In the genomic region with DNA sequence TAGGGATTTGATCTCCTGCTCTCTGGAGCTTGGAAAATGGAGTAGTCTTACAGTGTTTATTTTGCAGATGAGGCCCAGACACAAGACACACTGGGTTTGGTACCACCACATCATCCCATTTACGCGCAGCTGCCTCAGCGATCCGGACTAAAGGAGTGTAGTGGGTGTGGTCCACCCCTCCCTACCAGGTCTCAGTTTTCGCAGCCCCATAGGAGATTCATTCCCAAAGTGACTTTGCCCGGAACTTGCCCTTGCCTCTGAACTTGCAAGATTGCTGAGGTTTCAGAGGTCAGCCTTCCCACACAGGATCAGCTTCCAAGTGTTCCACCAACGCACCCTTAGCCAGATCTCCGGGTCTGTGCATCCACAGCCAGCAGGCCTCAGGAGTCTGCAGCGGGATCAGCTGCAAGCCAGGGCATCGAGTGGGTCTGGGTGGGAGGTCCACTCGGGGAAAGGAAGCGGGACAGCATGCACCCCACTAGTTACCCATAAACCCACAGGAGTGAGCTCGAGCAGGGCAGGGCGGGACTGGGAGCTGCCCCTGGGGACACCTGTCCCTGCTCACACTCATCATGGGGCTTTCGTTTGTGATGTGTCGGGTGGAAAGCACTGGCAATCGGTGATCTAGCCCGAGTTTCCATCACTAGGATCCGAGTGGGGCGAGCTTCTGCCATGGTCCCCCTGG, we compare ENCODE assay signal across 11 mouse cellular contexts. TPM values are rescaled to one million over a fixed set of nuclear protein-coding genes. Genes with fewer than 3 reads are reported as not detected.
A peak's percentile ranks its signal among the peaks of the same experiment; 100 is the strongest.
DNase-seq lines count a peak whose midpoint lies in the region; ATAC-seq and TF ChIP-seq lines count a peak whose summit lies in the region.
"Had no signal": no experiment of that assay in that cellular context is flagged by ENCODE, and none has a peak within 500 bp of the region (broad histone marks: within the 10 kb centered on the region; RNA-seq: fewer than 3 reads in every experiment).

No protein-coding gene starts in this region.

- peak overlapping the region; percentile 45 for H3K4me2 ChIP-seq in hindbrain, embryonic 11.5 days (replicated peaks; ENCODE audit: low read depth, low read length)
- H3K4me2 ChIP-seq in liver, postnatal 0 days (ENCODE audit: low read depth, low read length) = no peak overlapping the region

- in situ Hi-C loops in ES-E14 (cut with MboI; ENCODE audit: low sequenced_read_pairs in 2 of 2, unreplicated experiment in 2 of 2) = no loop called here

- no peak for TF ChIP-seq POLR2A in ES-Bruce4 (IDR thresholded peaks at IDR 0.05; ENCODE audit: insufficient read depth, low read length)

- H3K4me3 ChIP-seq in ES-Bruce4 (ENCODE audit: low read depth, low read length) (peak overlapping the region; percentile 19), ES-E14 (ENCODE audit: insufficient read depth in 1 of 2, low read depth in 1 of 2, low read length in 2 of 2, poor library complexity in 1 of 2, severe bottlenecking in 1 of 2) (peak overlapping the region; percentile 27 to 55)
- H3K4me3 ChIP-seq in hindbrain, embryonic 11.5 days (ENCODE audit: low read depth, low read length) = 0 out of 2 replicates have a peak overlapping the region, but pooled peaks have one; percentile 6
- H3K4me3 ChIP-seq in liver, postnatal 0 days (ENCODE audit: low read depth, low read length) = no peak overlapping the region

- no peak for DNase-seq in ES-E14 (ENCODE audit: low read depth, low spot score)
- no peak for DNase-seq in hindbrain, embryonic 11.5 days (ENCODE audit: low spot score)
- no peak for DNase-seq in liver, postnatal 0 days
- DNase-seq in cerebellum, adult 11 months = no peak
- DNase-seq in layer of hippocampus, postnatal 10 days (ENCODE audit: low spot score in 2 of 2) = no peak
- DNase-seq in kidney, adult 11 months = no peak
- DNase-seq: cerebellum, adult 9-11 months had no signal

- ATAC-seq in hindbrain, embryonic 11.5 days (ENCODE audit: low FRiP score) = 0 out of 2 replicates have a peak, but pooled peaks have one; percentile 20
- no peak for ATAC-seq in liver, postnatal 0 days

- TF ChIP-seq CTCF in ES-Bruce4 (IDR thresholded peaks at IDR 0.05; ENCODE audit: low read depth, low read length) = no peak
- no peak for TF ChIP-seq CTCF in liver, postnatal 0 days (IDR thresholded peaks at IDR 0.05; ENCODE audit: low read depth)

- H3K4me1 ChIP-seq in ES-Bruce4 (ENCODE audit: control insufficient read depth, insufficient read depth, low read length) = peaks cover 8% of the 10 kb centered on the region
- H3K4me1 ChIP-seq in ES-E14 (ENCODE audit: control insufficient read depth in 2 of 2, insufficient read depth in 2 of 2, low read length in 2 of 2, poor library complexity in 1 of 2) = peaks cover 10 to 21% of the 10 kb centered on the region in 2 experiments; a peak in 3 of 4 replicates
- peaks cover 28% of the 10 kb centered on the region for H3K4me1 ChIP-seq in hindbrain, embryonic 11.5 days (replicated peaks; ENCODE audit: control insufficient read depth, insufficient read depth, low read length)
- peaks cover 47% of the 10 kb centered on the region for H3K4me1 ChIP-seq in liver, postnatal 0 days (ENCODE audit: insufficient read depth)

- 9% methylated on average over 20 of the region's 20 CpGs for WGBS in hindbrain, embryonic 11.5 days
- WGBS in liver, postnatal 0 days (ENCODE audit: insufficient replicate concordance) = 53% methylated on average over 20 of the region's 20 CpGs

- peak; percentile 96 for TF ChIP-seq EP300 in ES-Bruce4 (IDR thresholded peaks at IDR 0.05; ENCODE audit: insufficient read depth, low read depth, low read length)
- no peak for TF ChIP-seq EP300 in liver, postnatal 0 days (IDR thresholded peaks at IDR 0.05; ENCODE audit: low read depth)

- H3K36me3 ChIP-seq in ES-Bruce4 (ENCODE audit: control insufficient read depth, insufficient read depth, low read length, poor library complexity, severe bottlenecking) (no peaks in the 10 kb centered on the region), ES-E14 (ENCODE audit: control insufficient read depth, insufficient read depth, low read length, poor library complexity, severe bottlenecking) (no peaks in the 10 kb centered on the region)
- H3K36me3 ChIP-seq in hindbrain, embryonic 11.5 days (ENCODE audit: control insufficient read depth, insufficient read depth, low read length) = no peaks in the 10 kb centered on the region
- H3K36me3 ChIP-seq in liver, postnatal 0 days (replicated peaks; ENCODE audit: insufficient read depth, low read length) = no peaks in the 10 kb centered on the region

- H3K9ac ChIP-seq in ES-Bruce4 (ENCODE audit: low read depth, poor library complexity, severe bottlenecking) = peak overlapping the region; percentile 37
- H3K9ac ChIP-seq in ES-E14 (ENCODE audit: insufficient read depth, low read depth, low read length, poor library complexity, severe bottlenecking) = peak overlapping the region; percentile 71
- H3K9ac ChIP-seq in hindbrain, embryonic 11.5 days (ENCODE audit: low read depth, low read length) = peak overlapping the region; percentile 37; the same call in 1 of the 2 replicates
- no peak overlapping the region for H3K9ac ChIP-seq in liver, postnatal 0 days (replicated peaks)

- H3K9me3 ChIP-seq in ES-Bruce4 (replicated peaks; ENCODE audit: control insufficient read depth, insufficient read depth, low read length, poor library complexity, severe bottlenecking) = no peaks in the 10 kb centered on the region
- H3K9me3 ChIP-seq in ES-E14 (ENCODE audit: control insufficient read depth, insufficient read depth, low read depth, low read length) = no peaks in the 10 kb centered on the region
- no peaks in the 10 kb centered on the region for H3K9me3 ChIP-seq in hindbrain, embryonic 11.5 days (ENCODE audit: control insufficient read depth, low read length)
- H3K9me3 ChIP-seq in liver, postnatal 0 days (ENCODE audit: low read length) = no peaks in the 10 kb centered on the region

- H3K27ac ChIP-seq in ES-Bruce4 (ENCODE audit: insufficient read depth, low read length) = peak overlapping the region; percentile 81
- peak overlapping the region; percentile 95 for H3K27ac ChIP-seq in ES-E14 (ENCODE audit: insufficient read depth, low read depth, low read length, poor library complexity, severe bottlenecking)
- peak overlapping the region; percentile 54; the same call in 1 of the 2 replicates for H3K27ac ChIP-seq in hindbrain, embryonic 11.5 days (ENCODE audit: low read depth, low read length)
- H3K27ac ChIP-seq in liver, postnatal 0 days (ENCODE audit: low read depth) = 0 out of 2 replicates have a peak overlapping the region, but pooled peaks have one; percentile 39

- no peaks in the 10 kb centered on the region for H3K27me3 ChIP-seq in ES-Bruce4 (ENCODE audit: control insufficient read depth, insufficient read depth, low read length, poor library complexity, severe bottlenecking)
- peaks cover 17% of the 10 kb centered on the region for H3K27me3 ChIP-seq in hindbrain, embryonic 11.5 days (ENCODE audit: control insufficient read depth, insufficient read depth, low read length)
- H3K27me3 ChIP-seq in liver, postnatal 0 days (ENCODE audit: insufficient read depth, low read length) = no peaks in the 10 kb centered on the region

TF ChIP-seq in ES-E14, 5 proteins besides CTCF, POLR2A, EP300 and RAD21:
- TF ChIP-seq ZNF384 (IDR thresholded peaks at IDR 0.05; ENCODE audit: low read depth, low read length) (no peak), MAFK (IDR thresholded peaks at IDR 0.05; ENCODE audit: insufficient read depth, low read depth, low read length) (no peak), ZC3H11A (IDR thresholded peaks at IDR 0.05; ENCODE audit: borderline replicate concordance, low read depth, low read length) (no peak), CHD2 (IDR thresholded peaks at IDR 0.05; ENCODE audit: low read depth, low read length) (no peak)

RNA-seq across cellular contexts. Expression of a gene that starts 15.0 kb away (rescaled TPM):
- 0.52 and 1.1 TPM in 2 replicates for polyA plus RNA-seq in ES-Bruce4 (2011; ENCODE audit: insufficient read depth, insufficient read length, low read depth, missing spikeins)
- 1.2 and 3.1 TPM in 2 replicates for total RNA-seq in ES-E14 (2012; rRNA removed)
- polyA plus RNA-seq in hindbrain, embryonic 11.5 days (2014; fragmentation: Nextera tagmentation; extraction: Ambion mirVana) = 1.4 and 1.7 TPM in 2 replicates
- polyA plus RNA-seq in liver, postnatal 0 days (2015; fragmentation: Nextera tagmentation; extraction: Ambion mirVana) = 6.6 and 7.1 TPM in 2 replicates
- total RNA-seq in layer of hippocampus, postnatal 10 days (2021) = 1 to 10 TPM; 2.1 to 2.3 TPM

RNA-seq across cellular contexts. Expression of a gene that starts 27.8 kb away (rescaled TPM):
- 0.37 TPM in 1 of 2 replicates, not detected in the other for polyA plus RNA-seq in ES-Bruce4 (2011; ENCODE audit: insufficient read depth, insufficient read length, low read depth, missing spikeins)
- 0.36 and 0.58 TPM in 2 replicates for total RNA-seq in ES-E14 (2012; rRNA removed)
- polyA plus RNA-seq in hindbrain, embryonic 11.5 days (2014; fragmentation: Nextera tagmentation; extraction: Ambion mirVana) = not detected in 2 replicates
- polyA plus RNA-seq in liver, postnatal 0 days (2015; fragmentation: Nextera tagmentation; extraction: Ambion mirVana) = not detected in 2 replicates
- under 1 TPM in 1 of 2 experiments, not detected in 1; 0.25 TPM for total RNA-seq in layer of hippocampus, postnatal 10 days (2021)
- total RNA-seq: gastrocnemius, postnatal 10 days; layer of hippocampus, postnatal 25 days; neutrophil, adult 5-6 weeks had no signal

RNA-seq across cellular contexts. Expression of a gene that starts 39.3 kb away (rescaled TPM):
- 171 and 183 TPM in 2 replicates for polyA plus RNA-seq in ES-Bruce4 (2011; ENCODE audit: insufficient read depth, insufficient read length, low read depth, missing spikeins)
- total RNA-seq in ES-E14 (2012; rRNA removed) = 125 and 166 TPM in 2 replicates
- 296 and 301 TPM in 2 replicates for polyA plus RNA-seq in hindbrain, embryonic 11.5 days (2014; fragmentation: Nextera tagmentation; extraction: Ambion mirVana)
- 193 and 197 TPM in 2 replicates for polyA plus RNA-seq in liver, postnatal 0 days (2015; fragmentation: Nextera tagmentation; extraction: Ambion mirVana)
- 1 to 10 TPM; 5.0 to 5.2 TPM for total RNA-seq in layer of hippocampus, postnatal 10 days (2021)

Comparison
In these comparisons a context has a peak if more than half of its experiments do, and no peak if none do; other contexts are left out.
1. H3K27ac ChIP-seq: peak in every context shown above with its lines; median percentile 95 in ES-E14; 81 in ES-Bruce4; 54 in hindbrain, embryonic 11.5 days; 39 in liver, postnatal 0 days.